Mouse (Mus musculus): ENCODE data around the gene Dmap1. TPM values are rescaled to one million over a fixed set of nuclear protein-coding genes. Genes with fewer than 3 reads are reported as not detected.

Dmap1 gene
- 10 to 100 TPM; 15.3 to 16.3 TPM for total RNA-seq (2023)

GRCm38 (mm10) chr4:117681931-117682461, at the start of gene Dmap1:
TSS of gene Dmap1 (minus strand) at chr4:117682273.

GRCm38 (mm10) chr4:117724112-117724511, 42.0 kb upstream of the Dmap1 start, which contains the start of gene Gm12845:
TSS of gene Gm12845 (plus strand) at chr4:117724412.

Other genes with a start within 250 kb of the Dmap1 start
- gene Rnf220, start 185.2 kb downstream of the Dmap1 start, total RNA-seq (2023), result 100 to 1,000 TPM; 102 to 105 TPM
- gene Eri3, start 131.9 kb downstream of the Dmap1 start, total RNA-seq (2023), result 10 to 100 TPM; 46.7 to 54.7 TPM
- gene Gm12845, start 42.1 kb upstream of the Dmap1 start, total RNA-seq (2023), result not detected
- gene Klf17, start 83.4 kb upstream of the Dmap1 start, total RNA-seq (2023), result not detected
- gene Slc6a9, start 152.2 kb upstream of the Dmap1 start, total RNA-seq (2023), result 10 to 100 TPM in 1 of 2 experiments, 1 to 10 TPM in 1; 8.7 to 11.2 TPM
- gene Ccdc24, start 190.3 kb upstream of the Dmap1 start, total RNA-seq (2023), result not detected
- gene B4galt2, start 201.2 kb upstream of the Dmap1 start, total RNA-seq (2023), result not detected
- 100 to 1,000 TPM; 425 to 463 TPM for gene Atp6v0b, start 205.1 kb upstream of the Dmap1 start, total RNA-seq (2023)
- gene Dph2, start 209.8 kb upstream of the Dmap1 start, total RNA-seq (2023), result 1 to 10 TPM; 4.3 to 4.6 TPM
- 10 to 100 TPM; 30.8 to 34.0 TPM for gene Ipo13, start 232.7 kb upstream of the Dmap1 start, total RNA-seq (2023)
- under 1 TPM in 1 of 2 experiments, not detected in 1; 0.50 TPM for gene Artn, start 247.5 kb upstream of the Dmap1 start, total RNA-seq (2023)